Mouse (Mus musculus) intestine, postnatal 0 days (tissue): ENCODE data around the gene Itpr1. TPM values are rescaled to one million over a fixed set of nuclear protein-coding genes. Genes with fewer than 3 reads are reported as not detected.

Experiments
- ATAC-seq: fragments of 200-750 bp; cut with Nextera tagmentation; 2 replicates; pipeline ENCODE4 v1.8.0; 2017; ENCODE audit warnings: mild to moderate bottlenecking, moderate TSS enrichment, moderate library complexity
- H3K27ac ChIP-seq: fragments of 300-500 bp; sonication (generic); 2 replicates; pipeline ENCODE4 v1.5.1; 2014; ENCODE audit warnings: mild to moderate bottlenecking, low read depth, low read length, moderate library complexity
- H3K27me3 ChIP-seq: fragments of 300-500 bp; sonication (generic); replicated peaks from 2 replicates; pipeline ENCODE4 v1.6.1; 2014; ENCODE audit warnings: low read length, mixed read lengths; ENCODE audit not compliant: control insufficient read depth, insufficient read depth
- H3K36me3 ChIP-seq: fragments of 300-500 bp; sonication (generic); 2 replicates; pipeline ENCODE4 v1.6.1; 2014; ENCODE audit warnings: mild to moderate bottlenecking, moderate library complexity; ENCODE audit not compliant: control insufficient read depth, insufficient read depth
- H3K4me1 ChIP-seq: fragments of 300-500 bp; sonication (generic); replicated peaks from 2 replicates; pipeline ENCODE4 v1.6.1; 2014; ENCODE audit warnings: antibody characterized with exemption, low read length, mixed read lengths; ENCODE audit not compliant: control insufficient read depth, insufficient read depth
- H3K4me2 ChIP-seq: fragments of 300-500 bp; sonication (generic); replicated peaks from 2 replicates; pipeline ENCODE4 v1.6.1; 2014; ENCODE audit warnings: low read depth, mild to moderate bottlenecking, moderate library complexity
- H3K4me3 ChIP-seq: fragments of 300-500 bp; sonication (generic); 2 replicates; pipeline ENCODE4 v1.5.1; 2014; ENCODE audit warnings: low read depth, low read length
- H3K9ac ChIP-seq: fragments of 300-500 bp; sonication (generic); 2 replicates; pipeline ENCODE4 v1.6.1; 2014; ENCODE audit warnings: mild to moderate bottlenecking, low read depth, low read length
- H3K9me3 ChIP-seq: fragments of 300-500 bp; sonication (generic); 2 replicates; pipeline ENCODE4 v1.6.1; 2016; ENCODE audit warnings: mixed run types; ENCODE audit not compliant: control insufficient read depth
- CTCF ChIP-seq: sonication (generic); IDR thresholded peaks from 2 replicates; pipeline ENCODE4 v1.5.1; 2016; ENCODE audit warnings: low read depth, mild to moderate bottlenecking, control low read depth, antibody characterized with exemption, moderate library complexity
- WGBS: fragments of 180-500 bp; shearing (Covaris S2); extraction: QIAGEN DNeasy Blood & Tissue Kit; methylation state at CpG from one replicate; pipeline ENCODE4 v1.1.7; 2014; 5-methylcytosine and 5-hydroxymethylcytosine counted together
- polyA plus RNA-seq: library from polyadenylated mRNA; unstranded; fragments of >200 nt; fragmentation: Nextera tagmentation; extraction: Ambion mirVana; gene quantifications from 2 replicates; pipeline ENCODE4 v1.2.1, GENCODE M21; 2015

Gene Itpr1
- polyA plus RNA-seq, 1 experiment from 2014 or later: 6.4 TPM

DNA sequence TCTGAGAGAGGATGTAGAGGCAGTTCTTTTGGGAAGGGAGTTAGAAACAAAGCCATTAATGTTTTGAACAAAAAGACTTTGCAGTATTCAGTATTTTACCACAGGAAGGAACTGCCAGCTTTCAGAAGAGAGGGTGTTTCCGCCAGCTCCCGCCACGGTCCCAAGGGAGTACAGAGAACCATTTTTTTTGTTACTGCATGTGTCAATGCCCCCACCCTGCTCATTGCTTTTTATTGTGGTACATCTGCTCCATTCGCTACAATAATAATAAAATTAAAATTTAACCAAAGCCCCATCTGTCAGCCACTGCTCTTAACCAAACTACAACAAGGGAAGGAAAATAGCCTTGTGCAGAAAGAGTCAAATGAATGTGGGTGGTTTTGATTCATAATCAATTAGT is 20.3 kb upstream of the Itpr1 start:
- Histone ChIP-seq H3K36me3 (no peaks in the 10 kb centered on the region), H3K4me3 (no peak overlapping the region), H3K9ac (no peak overlapping the region), H3K4me2 (no peak overlapping the region), H3K27ac (no peak overlapping the region), H3K4me1 (no peaks in the 10 kb centered on the region), H3K27me3 (no peaks in the 10 kb centered on the region), H3K9me3 (no peaks in the 10 kb centered on the region)
- ATAC-seq: no peak
- no peak for TF ChIP-seq CTCF
- WGBS: 74% methylated on average over 4 of the region's 4 CpGs

DNA sequence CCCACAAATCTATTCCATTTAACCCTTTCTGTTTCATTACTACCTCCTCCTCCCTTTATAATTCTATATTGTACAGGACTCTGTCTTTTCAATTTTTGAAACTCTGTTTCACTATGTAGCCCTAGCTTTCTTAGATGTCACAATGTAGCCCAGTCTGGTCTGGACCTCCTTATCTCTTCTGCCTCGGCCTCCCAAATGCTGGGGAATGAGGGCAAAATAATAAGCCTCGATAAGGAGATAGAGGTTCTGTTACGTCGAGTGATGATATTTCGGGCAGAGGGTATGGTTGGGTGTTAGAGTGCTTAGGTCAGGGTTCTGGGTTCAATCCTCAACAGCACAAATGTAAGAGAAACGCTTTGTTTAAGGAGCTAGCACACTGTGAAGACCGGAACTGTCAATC is 16.2 kb upstream of the Itpr1 start:
- no peak for ATAC-seq
- Histone ChIP-seq H3K4me1 (no peaks in the 10 kb centered on the region), H3K9me3 (no peaks in the 10 kb centered on the region), H3K4me2 (no peak overlapping the region), H3K4me3 (no peak overlapping the region), H3K27me3 (no peaks in the 10 kb centered on the region), H3K27ac (no peak overlapping the region), H3K9ac (no peak overlapping the region), H3K36me3 (no peaks in the 10 kb centered on the region)
- no peak for TF ChIP-seq CTCF
- 81% methylated on average over 7 of the region's 7 CpGs for WGBS

DNA sequence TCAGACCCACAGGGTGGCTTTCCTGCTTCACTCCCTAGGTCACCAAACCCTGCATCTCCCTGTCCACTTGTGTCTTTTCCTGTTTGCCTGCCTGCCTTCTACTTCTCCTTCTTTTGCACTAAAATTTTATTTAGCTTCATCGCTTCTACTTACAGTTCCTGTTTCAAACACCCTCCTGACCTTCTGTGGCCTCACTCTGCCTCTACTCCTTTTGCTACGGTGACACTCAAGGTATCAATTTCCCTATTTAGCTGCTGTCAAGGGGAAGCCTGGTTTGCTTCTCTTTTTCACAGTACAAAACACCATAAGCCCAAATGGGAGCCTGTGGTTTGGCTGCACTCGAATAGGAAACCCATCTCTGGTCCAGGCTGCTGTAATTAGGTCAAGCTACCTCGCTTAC is 15.8 kb upstream of the Itpr1 start:
- Histone ChIP-seq H3K4me1 (no peaks in the 10 kb centered on the region), H3K4me3 (no peak overlapping the region), H3K27ac (no peak overlapping the region), H3K27me3 (no peaks in the 10 kb centered on the region), H3K9ac (no peak overlapping the region), H3K9me3 (no peaks in the 10 kb centered on the region), H3K36me3 (no peaks in the 10 kb centered on the region), H3K4me2 (no peak overlapping the region)
- ATAC-seq: no peak
- TF ChIP-seq CTCF: no peak
- WGBS: 56% methylated on average over 4 of the region's 4 CpGs

DNA sequence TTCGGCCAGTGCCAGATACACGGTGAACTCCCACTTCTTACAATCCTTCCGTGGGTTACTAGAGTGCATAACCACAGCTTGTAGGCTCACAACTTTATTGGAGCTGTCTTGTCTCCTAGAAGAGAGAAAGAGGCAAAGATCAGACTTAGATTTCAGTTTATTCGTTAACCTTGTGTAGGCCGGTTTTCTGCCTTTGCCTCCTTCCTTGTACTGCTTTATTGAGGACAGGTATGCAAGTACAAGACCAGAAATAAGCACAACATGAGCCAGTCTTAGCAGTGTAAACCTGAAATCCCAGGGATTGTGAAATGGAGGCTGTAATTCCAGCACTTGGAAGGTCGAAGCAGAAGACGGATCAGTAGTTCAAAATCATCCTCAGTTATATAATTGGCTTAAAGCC is 14.6 kb upstream of the Itpr1 start:
- 88% methylated on average over 7 of the region's 7 CpGs for whole genome bisulfite sequencing
- H3K27ac ChIP-seq: no peak overlapping the region
- no peaks in the 10 kb centered on the region for H3K9me3 ChIP-seq
- H3K4me3 ChIP-seq: no peak overlapping the region
- no peak for ATAC-seq
- no peak overlapping the region for H3K9ac ChIP-seq
- TF ChIP-seq CTCF: no peak
- H3K36me3 ChIP-seq: no peaks in the 10 kb centered on the region
- H3K27me3 ChIP-seq: no peaks in the 10 kb centered on the region
- no peak overlapping the region for H3K4me2 ChIP-seq
- no peaks in the 10 kb centered on the region for H3K4me1 ChIP-seq

DNA sequence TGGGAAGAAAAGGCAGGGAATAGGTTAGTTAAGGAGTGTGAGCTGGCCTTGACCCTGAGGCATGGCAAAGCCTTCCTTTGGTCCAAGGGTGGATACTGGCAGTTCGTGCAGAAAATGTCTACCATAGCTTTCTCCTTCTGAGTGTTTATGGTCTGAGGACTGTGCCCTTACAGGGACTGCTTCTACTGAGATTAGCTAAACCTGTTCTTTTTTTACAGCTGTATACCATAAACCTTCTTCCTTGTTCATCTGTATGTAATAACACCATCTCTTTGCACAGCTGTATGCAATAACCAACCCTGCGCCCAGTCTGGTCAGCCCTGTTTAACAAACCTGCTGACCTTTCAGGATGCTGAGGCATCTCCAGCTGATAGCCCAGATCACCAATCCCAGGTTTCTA is 8.6 kb upstream of the Itpr1 start:
- Histone ChIP-seq H3K4me1 (no peaks in the 10 kb centered on the region), H3K9me3 (no peaks in the 10 kb centered on the region), H3K4me3 (no peak overlapping the region), H3K27ac (no peak overlapping the region), H3K4me2 (no peak overlapping the region), H3K9ac (no peak overlapping the region), H3K27me3 (no peaks in the 10 kb centered on the region), H3K36me3 (no peaks in the 10 kb centered on the region)
- peak; percentile 89 for ATAC-seq
- 60% methylated on average over 2 of the region's 2 CpGs for WGBS
- no peak for TF ChIP-seq CTCF

DNA sequence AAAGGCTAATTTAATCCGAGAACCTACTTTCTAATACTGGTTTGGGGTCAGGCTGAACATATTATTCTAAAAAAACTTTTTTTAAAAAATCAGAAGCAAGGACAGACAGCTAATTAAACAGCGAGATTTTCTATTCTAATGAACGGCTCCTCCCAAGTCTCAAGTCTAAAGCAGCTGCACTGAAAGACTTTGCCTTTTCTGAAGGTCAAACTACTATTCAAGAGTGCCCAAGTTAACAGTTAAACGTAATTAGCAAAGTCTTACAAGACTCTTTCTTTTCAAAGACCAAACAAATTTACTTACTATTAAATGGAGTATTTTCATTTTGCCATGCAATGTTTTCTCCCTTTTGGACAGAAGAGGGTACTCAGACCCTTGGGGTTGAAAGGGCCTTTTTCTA is 6.8 kb upstream of the Itpr1 start:
- H3K9ac ChIP-seq: no peak overlapping the region
- no peaks in the 10 kb centered on the region for H3K4me1 ChIP-seq
- H3K4me2 ChIP-seq: no peak overlapping the region
- H3K27me3 ChIP-seq: no peaks in the 10 kb centered on the region
- no peak overlapping the region for H3K4me3 ChIP-seq
- H3K9me3 ChIP-seq: no peaks in the 10 kb centered on the region
- no peak overlapping the region for H3K27ac ChIP-seq
- TF ChIP-seq CTCF: no peak
- no peak for ATAC-seq
- H3K36me3 ChIP-seq: no peaks in the 10 kb centered on the region
- 78% methylated on average over 4 of the region's 4 CpGs for WGBS

DNA sequence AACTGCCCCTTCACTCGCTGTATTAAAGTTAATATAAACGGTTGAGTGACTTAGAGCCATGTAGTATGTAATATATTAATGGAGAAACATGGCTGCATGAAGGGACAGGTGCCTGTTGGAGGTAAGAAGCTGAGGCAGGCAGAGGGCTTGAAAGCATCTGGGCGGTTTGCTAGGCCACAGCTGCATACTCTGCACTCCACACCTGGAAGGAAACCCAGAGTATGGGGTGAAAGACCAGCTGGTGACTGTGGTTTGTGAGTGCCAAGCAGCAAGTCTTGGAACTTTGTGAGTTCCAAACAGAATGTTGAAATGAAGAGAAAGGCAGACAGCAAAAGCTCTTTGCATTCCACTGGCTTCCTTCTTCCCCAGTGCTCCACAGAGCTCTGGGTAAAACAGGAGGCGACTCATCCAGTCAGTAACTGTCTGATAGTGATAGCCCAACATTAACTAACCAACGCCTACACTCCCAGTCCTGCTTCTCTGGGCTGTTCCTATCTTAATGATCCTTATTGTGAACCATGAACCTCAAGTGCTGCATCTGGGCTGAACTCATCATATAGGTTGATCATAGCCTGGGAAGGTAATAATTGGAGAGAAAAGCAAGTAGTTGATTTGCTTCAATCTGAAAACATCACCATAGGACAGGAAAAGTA is 5.9 kb upstream of the Itpr1 start:
- Histone ChIP-seq H3K36me3 (no peaks in the 10 kb centered on the region), H3K9ac (no peak overlapping the region), H3K4me1 (no peaks in the 10 kb centered on the region), H3K27me3 (no peaks in the 10 kb centered on the region), H3K27ac (no peak overlapping the region), H3K4me2 (no peak overlapping the region), H3K9me3 (no peaks in the 10 kb centered on the region), H3K4me3 (no peak overlapping the region)
- ATAC-seq: no peak
- no peak for TF ChIP-seq CTCF
- WGBS: 78% methylated on average over 5 of the region's 5 CpGs
